Mouse (Mus musculus): Measurements from ENCODE around the gene Ushbp1.
A peak's percentile ranks its signal among the peaks of the same experiment; 100 is the strongest.
"Not testable (repeated sequence)": the region's sequence is repeated elsewhere in the genome, so short reads cannot be mapped to it uniquely, and the experiment has no call there.

The Ushbp1 gene

DNA sequence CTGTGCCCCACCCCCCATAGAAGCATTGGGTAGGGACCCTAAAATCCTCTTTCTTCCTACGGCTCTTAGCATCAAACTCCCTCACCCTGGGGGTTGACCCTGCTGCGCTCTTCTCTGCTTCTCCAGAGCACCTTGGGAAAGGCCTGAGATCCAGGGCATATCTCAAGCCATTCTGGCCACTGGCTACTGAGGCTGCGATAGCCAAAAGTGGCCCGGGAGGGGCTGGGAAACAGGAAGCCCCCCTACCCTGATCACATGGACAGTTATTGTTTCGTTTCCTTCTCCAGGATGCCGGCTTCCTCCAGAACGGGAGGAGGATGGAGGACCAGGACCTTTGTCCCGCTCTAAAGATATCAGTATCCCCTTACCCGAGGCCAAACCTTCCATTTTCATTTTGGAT is at the start of gene Ushbp1:
Gene Ushbp1, minus strand, starts transcription at position 174 of the 400 bp plus-strand sequence.
- no peak for DNase-seq

DNA sequence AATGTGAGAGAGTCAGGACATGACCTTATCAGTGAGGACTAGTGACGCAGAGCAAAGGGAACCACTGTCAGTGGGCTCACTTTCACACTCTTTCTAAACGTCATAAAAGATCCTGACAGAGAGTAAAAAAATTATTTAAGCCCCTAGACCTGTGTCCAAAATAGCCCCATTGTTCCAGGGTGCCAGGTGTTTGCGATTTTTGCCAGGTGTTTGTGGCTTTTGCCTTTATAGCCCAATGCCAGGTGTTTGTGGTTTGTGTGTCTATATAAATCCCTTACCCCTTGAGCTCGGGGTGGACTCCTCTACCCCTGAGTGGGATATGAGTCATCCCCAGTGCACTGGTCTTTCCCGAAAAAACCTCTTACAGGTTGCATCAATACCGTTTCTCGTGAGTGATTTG is 49.5 kb upstream of the Ushbp1 start:
- DNase-seq: no peak

DNA sequence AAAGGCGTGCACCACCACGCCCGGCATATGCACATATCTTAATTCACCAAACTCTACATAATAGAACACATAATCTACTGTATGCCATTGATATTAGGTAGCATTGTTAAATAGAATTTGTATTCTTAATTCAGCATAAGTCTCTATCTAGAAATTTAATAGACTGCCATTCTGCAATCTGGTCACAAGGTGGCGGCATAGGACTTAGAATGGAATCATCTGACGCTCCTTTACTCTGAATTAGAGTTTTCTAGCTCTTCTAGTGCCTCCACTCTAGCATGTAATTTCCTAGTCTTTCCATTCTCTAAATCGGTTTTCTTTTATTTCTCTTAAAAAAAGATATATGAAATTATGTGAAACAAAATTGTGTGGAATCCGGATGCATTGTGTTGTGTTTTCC is 45.8 kb upstream of the Ushbp1 start:
- peak; percentile 60 to 65 for DNase-seq

DNA sequence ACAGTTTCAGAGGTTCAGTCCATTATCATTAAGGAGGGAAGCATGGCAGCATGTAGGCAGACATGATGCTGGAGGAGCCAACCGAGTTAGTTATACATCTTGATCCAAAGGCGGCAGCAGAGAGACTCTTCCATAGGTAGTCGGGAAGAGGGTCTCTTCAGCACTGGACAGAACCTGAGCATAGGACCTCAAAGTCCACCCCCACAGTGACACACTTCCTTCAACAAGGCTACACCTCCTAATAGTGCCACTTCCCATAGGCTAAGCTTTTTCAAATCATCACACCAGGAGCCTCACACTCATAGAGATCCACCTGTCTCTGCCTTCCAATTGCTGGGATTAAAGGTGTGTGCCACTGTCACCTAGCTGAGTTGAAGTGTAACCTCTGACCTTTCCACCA is 41.4 kb upstream of the Ushbp1 start:
- DNase-seq: no peak

DNA sequence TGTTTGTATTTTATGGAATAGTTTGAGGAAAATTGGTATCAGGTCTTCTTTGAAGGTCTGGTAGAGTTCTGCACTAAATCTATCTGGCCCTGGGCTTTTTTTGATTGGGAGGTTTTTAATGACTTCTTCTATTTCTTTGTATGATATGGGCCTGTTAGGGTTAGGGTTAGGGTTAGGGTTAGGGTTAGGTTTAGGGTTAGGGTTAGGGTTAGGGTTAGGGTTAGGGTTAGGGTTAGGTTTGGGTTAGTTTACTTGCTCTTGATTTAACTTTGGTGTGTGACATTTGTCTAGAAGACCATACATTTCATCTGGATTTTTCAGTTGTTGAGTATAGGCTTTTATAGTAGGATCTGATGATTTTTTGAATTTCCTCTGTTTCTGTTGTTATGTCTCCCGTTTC is 37.3 kb upstream of the Ushbp1 start:
- not testable (repeated sequence) for DNase-seq

DNA sequence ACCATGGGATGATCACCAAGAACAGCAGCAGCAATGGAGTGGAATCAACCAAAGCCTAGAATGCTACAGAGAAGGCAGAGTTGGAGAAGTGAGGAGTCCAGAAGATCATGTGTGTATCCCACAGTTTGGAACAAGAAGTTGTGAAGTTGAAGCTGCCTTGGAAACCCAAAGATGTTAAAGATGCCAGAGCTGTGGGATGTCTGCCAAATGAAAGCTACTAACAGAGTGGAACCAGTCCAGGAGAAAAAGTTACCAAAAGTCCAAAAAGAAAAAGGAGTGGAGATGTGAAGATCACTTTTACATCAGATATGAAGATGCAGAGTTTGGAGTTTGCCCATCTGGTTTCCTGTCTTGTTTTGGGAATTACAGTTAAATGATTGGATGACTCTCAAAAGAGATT is 26.5 kb upstream of the Ushbp1 start:
- DNase-seq: no peak

DNA sequence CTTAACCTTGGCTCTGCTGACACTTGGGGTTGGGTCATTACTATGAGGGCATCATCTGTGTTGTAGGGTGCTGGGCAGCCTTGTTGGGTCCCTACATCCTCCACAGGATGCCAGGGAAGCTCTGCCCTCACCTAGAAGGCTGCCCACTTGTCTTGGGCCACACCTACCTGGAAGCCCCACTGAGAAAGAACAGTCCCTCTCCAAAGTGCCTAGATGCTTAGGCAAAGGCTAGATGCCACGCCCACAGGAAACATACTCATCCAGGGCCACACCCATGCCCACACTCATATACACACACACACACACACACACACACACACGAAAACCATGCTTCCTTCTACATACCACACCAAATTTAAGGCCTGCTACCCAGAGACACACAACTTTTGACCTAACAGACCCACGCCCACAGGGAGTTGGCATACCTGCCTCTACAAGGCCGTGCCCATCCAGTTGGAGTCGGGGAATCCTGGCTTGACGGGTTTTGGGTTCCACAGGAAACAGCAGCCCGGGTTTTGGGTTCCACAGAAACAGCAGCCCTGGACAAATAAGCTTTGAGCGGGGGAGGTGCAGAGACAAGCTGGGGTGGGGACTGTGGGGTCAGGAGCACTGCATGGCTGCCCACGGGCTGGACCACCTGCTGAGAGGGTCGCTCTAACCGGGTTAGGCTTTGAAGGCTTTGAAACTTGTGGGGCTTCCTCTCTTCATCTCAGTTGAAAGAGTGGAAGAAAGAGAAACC is 16.1 kb upstream of the Ushbp1 start:
- no peak for DNase-seq

DNA sequence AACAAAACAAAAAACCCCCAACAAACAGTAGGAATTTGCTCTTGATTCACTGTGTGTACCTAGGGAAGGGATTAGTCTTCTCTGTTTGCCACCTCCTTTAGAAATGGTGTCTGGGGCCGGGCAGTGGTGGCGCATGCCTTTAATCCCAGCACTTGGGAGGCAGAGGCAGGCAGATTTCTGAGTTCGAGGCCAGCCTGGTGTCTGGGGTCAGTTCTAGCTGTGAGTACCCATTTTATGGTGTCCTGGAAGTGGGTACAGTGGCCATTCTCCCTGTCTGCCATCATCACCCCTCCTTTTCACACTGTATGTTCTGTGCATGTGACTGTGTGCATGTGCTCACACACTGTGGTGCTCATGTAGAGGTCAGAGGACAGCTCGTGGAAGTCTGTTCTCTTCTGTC is 12.6 kb upstream of the Ushbp1 start:
- no peak for DNase-seq

DNA sequence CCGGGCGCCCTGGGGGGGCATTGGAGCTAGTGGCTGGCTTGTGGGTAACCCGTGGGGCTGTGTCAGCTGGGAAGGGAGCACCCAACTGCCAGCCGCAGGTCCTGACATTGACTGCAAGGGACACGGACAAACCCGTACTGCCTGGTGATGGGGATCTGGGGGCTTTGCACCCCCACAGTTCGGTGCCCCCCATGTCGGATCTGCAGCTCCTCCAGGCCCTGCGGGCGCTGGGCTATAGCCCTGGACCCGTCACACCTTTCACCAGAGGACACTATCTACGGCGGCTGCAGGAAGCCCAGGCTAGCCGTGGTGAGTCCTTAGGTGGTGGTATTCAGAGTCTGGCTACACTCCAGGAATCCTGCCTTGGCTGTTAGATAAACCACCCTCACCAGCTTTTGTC is 11.8 kb upstream of the Ushbp1 start:
- no peak for DNase-seq

DNA sequence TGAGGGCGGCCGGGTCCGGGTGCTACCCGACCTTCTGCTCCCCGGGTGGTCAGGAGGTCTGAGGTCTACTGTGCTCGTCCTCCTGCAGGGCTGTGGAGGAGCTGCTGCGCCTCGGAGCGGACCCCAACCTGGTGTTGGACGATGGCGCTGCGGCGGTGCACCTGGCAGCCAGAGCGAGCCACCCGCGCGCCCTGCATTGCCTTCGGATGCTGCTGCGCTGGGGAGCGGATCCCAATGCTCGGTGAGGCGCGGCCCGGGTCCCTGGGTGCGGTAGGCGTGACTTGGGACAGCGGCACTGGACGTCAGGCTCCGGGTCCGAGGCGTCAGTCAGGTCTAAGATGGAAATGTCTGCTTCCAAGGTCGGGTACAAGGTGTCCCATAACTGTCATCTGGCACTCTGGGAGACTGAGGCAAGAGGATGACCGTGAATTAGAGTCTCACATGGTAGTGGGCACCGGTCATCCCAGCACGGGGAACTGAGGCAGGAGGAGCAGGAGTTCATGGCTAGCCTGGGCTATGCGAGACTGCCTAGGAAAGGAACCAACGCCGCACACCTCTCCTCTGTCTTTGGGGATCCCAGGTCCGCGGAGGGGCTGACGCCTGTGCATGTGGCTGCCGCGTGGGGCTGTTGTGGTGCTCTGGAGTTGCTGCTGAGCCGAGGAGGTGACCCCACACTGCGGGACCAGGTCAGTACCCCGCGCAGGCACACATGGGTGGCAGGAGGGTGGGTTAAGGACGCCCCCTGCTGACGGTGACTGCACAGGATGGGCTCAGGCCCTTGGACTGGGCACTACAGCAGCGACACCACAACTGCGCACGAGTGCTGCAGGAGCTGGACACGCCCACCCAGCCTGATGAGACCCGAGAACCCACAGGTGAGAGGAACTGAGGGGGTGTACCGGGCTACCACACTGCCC is 10.8 kb upstream of the Ushbp1 start:
- peak in 1 of 2 experiments; percentile 57 for DNase-seq

DNA sequence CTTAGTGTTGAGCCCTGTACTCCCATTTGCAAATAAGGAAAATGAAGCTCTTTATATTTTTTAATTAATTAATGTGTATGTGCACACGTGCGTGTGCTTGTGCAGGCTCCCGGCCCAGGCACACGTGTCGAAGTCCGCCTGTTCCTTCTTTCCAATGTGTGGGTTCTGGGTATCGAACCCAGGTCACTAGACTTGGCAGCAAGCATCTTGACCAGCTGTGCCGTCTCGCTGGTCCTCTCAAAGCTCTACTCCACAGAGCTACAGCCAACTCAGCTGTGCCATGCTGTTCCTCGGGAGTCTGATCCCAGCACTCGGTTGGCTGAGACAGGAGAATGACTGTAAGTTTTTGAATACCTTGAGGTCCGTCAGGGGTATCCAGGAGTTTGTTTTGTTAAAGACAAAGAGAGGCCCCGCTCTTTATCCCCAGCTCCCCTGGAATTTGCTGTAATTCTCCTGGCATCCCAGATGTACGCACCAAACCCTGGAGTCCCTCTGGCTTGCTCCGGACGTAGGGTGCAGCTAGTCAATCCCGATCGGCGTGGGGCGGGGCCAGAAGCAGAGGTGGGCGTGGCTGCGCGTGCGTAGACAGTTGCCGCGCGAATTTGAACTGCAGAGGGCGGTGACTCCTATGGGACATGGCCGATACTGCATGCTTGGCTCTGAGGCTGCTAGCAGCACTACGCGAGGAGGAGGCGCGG is 9.9 kb upstream of the Ushbp1 start, which contains the start of gene Ankle1:
Gene Ankle1, plus strand, starts transcription at position 610 of the 698 bp plus-strand sequence.
- peak; percentile 90 to 94 for DNase-seq

DNA sequence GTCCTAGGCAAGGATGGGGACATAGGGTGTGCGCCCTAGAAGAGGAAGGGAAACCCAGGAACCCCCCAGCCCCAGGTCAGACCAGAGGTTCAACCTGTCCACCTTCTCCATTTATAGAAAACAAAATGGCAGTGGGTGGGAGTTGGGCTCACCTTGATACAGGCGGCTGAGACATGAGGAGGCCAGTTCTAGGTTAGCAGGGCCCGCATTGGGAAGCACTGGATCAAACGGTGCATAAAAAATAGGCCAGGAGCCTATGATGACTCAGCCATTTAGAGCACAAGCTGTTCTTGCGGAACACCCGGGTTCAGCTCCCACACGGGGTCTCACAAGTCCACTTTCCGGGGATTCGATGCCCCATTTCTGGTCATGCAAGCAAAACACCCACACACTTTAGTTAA is 9.3 kb upstream of the Ushbp1 start:
- DNase-seq: peak in 1 of 2 experiments; percentile 30

DNA sequence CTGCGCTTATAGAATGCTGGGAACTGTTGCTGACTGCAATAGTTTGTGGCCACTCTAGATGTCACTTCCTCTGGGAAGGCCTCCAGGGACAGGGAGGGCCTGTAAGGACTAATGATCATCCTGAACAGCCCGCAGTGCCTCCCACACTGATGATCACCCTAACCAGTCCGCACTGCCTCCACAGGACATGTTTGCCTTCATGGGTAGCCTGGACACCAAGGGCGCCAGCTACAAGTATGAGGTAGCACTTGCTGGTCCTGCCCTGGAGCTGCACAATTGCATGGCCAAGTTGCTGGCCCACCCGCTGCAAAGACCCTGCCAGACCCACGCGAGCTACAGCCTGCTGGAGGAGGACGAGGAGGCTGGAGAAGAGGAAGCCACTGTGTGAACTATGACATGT is 8.4 kb upstream of the Ushbp1 start:
- no peak for DNase-seq

DNA sequence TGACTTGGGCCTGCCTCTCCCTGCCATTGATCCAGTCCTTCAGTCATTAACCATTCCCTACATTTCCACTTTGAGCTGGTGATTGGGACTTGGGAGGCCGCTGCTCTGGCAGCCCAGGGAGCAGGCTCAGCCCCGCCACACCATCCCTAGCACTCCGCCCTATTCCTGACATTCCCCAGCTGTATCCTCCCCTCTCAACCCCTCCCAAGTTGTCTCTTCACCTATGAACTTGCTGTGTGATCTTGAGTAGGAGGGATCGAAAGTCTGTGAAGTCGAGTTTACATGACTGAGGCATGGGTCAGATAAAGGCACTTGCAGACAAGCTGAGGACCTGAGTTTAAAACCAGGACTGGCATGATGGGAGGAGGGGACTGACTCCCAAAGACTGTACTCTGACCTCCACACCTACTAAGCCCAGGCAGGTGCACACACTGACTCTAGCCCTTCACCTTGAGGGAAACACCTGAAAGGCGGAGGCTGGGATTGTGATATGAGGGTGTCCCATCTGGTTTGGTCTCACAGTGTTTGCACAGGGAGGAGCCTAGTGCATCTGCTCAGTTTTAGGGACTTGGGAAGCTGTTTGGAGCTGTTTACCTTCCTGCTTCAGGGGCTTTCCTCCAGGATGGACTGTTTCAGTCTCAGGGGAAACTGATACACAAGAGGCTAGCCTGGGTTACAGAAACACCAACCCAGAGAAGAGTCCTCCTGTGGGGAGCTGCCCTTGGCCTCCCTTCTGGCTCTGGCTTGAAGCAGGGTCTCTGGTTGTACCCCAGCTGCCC is 7.7 kb upstream of the Ushbp1 start:
- DNase-seq: no peak

DNA sequence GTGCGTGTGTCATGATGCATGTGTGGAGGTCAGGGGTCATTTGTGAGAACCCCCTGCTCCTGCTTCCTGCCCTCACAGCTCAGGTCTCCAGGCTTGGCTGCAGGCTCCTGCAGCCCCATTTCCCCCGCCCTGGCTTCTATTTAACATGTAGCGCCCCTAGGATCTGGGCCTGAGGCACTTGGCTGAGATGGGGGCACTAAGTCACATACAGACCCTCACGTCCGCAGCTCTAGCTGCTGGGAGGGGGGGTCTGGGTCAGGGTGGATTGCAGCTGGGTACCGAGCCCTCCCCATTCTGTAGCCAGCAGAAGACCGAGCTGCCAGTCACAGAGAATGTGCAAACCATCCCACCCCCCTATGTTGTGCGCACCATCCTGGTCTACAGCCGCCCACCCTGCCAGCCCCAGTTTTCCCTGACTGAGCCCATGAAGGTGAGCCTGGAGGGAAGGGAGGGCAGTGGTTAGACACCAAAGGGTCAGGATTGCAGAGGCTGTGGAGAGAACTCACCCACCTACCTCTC is 6.9 kb upstream of the Ushbp1 start:
- DNase-seq: no peak

DNA sequence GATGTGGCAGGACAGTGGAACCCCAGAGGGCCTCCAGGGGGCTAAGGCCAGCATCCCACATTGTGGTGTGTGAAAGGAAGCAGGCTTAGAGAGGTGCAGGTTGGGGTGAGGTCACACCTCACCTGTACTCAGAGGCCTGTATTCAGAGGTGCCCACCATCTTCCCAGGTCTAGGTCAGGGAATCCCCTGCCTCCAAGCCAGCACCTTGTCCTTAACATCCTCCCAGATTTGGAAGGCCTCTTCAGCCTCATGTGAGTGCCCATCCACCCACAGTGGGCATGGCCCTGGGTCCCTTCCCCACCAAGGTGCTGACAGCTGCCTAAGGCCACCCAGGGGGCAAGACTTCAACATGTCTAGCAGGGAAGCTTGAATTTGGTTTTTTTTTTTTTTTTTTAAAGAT is 5.9 kb upstream of the Ushbp1 start:
- DNase-seq: no peak

DNA sequence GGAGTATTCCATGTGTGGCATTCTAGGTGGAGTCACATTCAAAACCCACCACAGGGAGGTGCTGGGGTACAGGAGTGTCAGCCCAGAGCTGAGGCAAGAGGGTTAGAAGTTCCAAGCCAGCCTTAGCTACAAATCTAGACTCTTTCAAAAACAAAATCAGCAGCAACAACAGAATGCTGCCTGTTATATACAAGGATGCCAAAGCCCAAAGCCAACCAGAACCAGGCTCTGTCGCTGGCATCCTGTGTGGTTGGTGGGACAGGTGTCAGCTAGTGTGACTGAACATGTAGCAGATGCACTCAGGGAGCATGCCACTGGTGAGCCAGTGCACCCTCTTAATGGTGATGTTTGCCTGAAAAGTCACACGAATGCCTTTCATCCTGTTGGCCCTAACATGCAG is 5.2 kb upstream of the Ushbp1 start:
- DNase-seq: no peak

DNA sequence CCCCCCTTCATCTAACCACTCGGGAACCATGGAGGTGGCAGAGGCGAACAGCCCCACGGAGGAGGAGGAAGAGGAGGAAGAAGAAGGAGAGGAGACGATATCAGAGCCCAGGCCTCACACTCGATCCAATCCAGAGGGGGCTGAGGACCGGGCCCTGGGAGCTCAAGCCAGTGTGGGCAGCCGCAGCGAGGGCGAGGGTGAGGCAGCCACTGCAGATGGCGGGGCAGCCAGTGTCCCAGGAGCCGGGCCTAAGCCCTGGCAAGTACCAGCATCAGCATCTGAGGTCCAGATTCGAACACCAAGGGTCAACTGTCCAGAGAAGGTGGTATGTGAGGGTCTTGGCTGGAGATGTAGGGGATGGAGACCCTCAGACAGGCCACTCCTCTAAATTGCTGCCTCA is 2.1 kb upstream of the Ushbp1 start:
- no peak for DNase-seq

DNA sequence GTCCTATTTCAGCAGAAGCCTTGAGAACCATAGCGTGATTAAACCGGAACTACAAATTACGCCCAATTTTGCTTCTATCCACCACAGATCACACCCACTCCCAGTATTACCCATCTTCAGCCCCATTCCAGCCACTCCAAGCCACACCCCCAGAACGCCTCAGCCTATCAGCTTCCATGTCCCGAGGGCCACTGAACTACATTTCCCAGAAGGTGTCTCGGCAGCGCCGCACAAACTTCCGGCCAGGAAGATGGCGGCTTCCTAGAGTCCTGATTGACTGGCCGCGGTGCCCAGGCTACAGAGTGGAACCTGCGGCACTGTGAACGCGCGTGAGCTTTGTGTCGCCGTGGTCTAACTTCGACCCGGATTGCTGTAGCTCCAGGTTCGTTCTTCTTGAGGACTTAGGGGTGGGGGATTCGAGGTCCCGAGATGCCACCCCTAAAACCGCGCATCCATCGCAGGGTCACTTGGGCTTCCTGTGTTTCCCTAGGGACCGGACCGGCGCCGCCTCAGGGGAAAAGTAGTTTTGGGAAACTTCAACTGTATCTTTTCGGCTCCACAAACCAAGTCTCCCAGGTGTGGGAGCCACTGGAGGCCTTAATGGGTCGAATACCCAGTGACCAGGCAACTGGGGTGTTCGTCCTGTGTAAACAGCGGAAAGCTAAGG is 1.2 kb upstream of the Ushbp1 start, which contains the start of gene Babam1:
Gene Babam1, plus strand, starts transcription at position 223 of the 667 bp plus-strand sequence.
- peak; percentile 92 to 99 for DNase-seq

DNA sequence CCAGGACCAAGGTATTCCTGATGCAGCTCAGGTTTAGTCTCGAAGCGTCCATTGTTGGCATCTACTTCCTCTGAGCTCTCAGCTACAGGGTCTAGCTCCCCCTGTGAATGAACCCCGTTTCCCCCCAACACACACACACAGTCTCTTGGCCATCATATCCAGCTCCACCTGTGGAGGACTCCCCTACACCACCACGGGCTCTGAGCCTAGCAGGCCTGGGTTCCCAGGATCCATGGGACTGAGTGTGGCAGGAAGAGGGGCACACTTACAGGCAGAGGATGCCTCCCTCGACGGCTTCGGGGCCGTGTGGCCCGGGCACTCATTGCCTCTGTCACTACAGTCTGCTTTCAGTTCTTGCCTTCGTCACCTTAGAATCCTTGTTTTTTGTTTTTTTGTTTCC is 531 bp downstream of the Ushbp1 start:
- no peak for DNase-seq

DNA sequence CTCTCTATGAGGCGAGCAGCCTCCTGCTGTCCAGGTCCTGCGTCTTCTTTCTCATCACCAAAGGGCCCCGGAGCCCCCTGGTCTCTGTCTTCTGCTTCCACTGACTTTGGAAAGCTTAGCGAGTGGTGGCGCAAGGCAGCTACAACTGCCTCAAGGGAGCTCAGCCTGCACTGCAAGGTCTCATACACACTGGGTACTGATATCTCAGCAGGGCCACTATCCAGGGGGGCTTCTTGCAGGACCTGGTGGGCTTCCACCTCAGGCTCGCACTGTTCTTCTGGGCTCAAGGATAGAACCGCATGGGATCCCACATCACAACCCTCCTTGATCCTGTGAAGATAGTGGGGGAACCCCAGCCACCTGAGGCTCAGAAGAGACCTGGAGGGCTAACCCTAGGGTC is 1.1 kb downstream of the Ushbp1 start:
- peak in 1 of 2 experiments; percentile 6 for DNase-seq

DNA sequence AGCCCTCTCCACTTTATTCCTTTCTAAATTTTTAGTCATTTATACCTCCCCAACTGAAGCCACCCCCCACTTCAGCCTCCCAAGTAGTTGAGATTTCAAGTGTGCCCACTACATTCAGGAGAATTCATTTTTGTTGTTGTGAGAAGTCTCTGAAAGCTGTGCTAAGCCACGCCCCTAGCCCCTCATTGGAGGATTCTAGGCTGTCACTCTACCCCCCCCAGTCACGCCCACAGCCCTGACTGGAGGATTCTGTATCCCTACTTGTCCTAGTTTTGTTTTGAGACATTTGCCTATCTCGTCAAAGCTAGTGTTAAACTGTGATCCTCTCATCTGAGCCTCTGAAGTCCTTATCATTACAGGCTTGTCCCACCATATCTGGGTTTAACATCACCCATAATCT is 2.7 kb downstream of the Ushbp1 start:
- DNase-seq: no peak
